Mouse (Mus musculus) ES-E14 (cell line): Measurements from ENCODE around the gene Pex16. TPM values are rescaled to one million over a fixed set of nuclear protein-coding genes. Genes with fewer than 3 reads are reported as not detected.

Experiments
- DNase-seq: peaks from one replicate; pipeline ENCODE4 v3.0.0-alpha.2; 2013; ENCODE audit warnings: low read depth, low spot score
- H3K27ac ChIP-seq: 2 replicates; pipeline ENCODE4 v1.5.1; 2012; ENCODE audit warnings: low read depth, mild to moderate bottlenecking, low read length, moderate library complexity, mixed read lengths; ENCODE audit not compliant: poor library complexity, insufficient read depth, severe bottlenecking
- H3K36me3 ChIP-seq: 2 replicates; pipeline ENCODE4 v1.6.1; 2012; ENCODE audit warnings: mild to moderate bottlenecking, low read length, moderate library complexity, mixed read lengths; ENCODE audit not compliant: control insufficient read depth, poor library complexity, insufficient read depth, severe bottlenecking
- H3K4me1 ChIP-seq, 2 experiments: fragments of 150-350 bp in 1 of 2; sonication (generic) in 1 of 2; 2 replicates each; pipeline ENCODE4 v1.6.1; 2012; ENCODE audit warnings: low read length in 2 of 2, mild to moderate bottlenecking in 1 of 2, mixed read lengths in 1 of 2; ENCODE audit not compliant: control insufficient read depth in 2 of 2, insufficient read depth in 2 of 2, poor library complexity in 1 of 2
- H3K4me3 ChIP-seq, 2 experiments: fragments of 150-350 bp in 1 of 2; sonication (generic) in 1 of 2; 2 replicates each; pipeline ENCODE4 v1.5.1; 2012; ENCODE audit warnings: low read length in 2 of 2, low read depth in 1 of 2, mild to moderate bottlenecking in 1 of 2, mixed read lengths in 1 of 2; ENCODE audit not compliant: insufficient read depth in 1 of 2, poor library complexity in 1 of 2, severe bottlenecking in 1 of 2
- H3K9ac ChIP-seq: 2 replicates; pipeline ENCODE4 v1.6.1; 2012; ENCODE audit warnings: low read depth, mild to moderate bottlenecking, low read length, mixed read lengths; ENCODE audit not compliant: poor library complexity, insufficient read depth, severe bottlenecking
- H3K9me3 ChIP-seq: fragments of 150-350 bp; sonication (generic); 2 replicates; pipeline ENCODE4 v1.6.1; 2012; ENCODE audit warnings: low read depth, mild to moderate bottlenecking, low read length; ENCODE audit not compliant: control insufficient read depth, insufficient read depth
- CHD2 ChIP-seq: IDR thresholded peaks from 2 replicates; pipeline ENCODE4 v1.6.1; 2014; ENCODE audit warnings: mild to moderate bottlenecking, low read depth, low read length, inconsistent platforms
- HCFC1 ChIP-seq: IDR thresholded peaks from 2 replicates; pipeline ENCODE4 v1.6.1; 2012; ENCODE audit warnings: low read length, inconsistent platforms, borderline replicate concordance; ENCODE audit not compliant: insufficient read depth
- MAFK ChIP-seq: IDR thresholded peaks from 2 replicates; pipeline ENCODE4 v1.6.1; 2014; ENCODE audit warnings: mild to moderate bottlenecking, low read depth, low read length, inconsistent platforms; ENCODE audit not compliant: insufficient read depth
- ZC3H11A ChIP-seq: IDR thresholded peaks from 2 replicates; pipeline ENCODE4 v1.6.1; 2012; ENCODE audit warnings: low read depth, mild to moderate bottlenecking, inconsistent platforms, low read length, borderline replicate concordance
- ZNF384 ChIP-seq: IDR thresholded peaks from 2 replicates; pipeline ENCODE4 v1.6.1; 2012; ENCODE audit warnings: low read depth, low read length, inconsistent platforms
- in situ Hi-C, 2 experiments: fragments of 600-800 bp; cut with MboI; formaldehyde crosslinking; loops; one replicate each; pipeline ENCODE4 v1.15.1; 2025; ENCODE audit warnings: low sequenced_read_pairs in 2 of 2, inconsistent platforms in 1 of 2; ENCODE audit not compliant: unreplicated experiment in 2 of 2
- total RNA-seq: library from RNA; depleted of rRNA; stranded (reverse); fragments of 300-350 nt; gene quantifications from 2 replicates; pipeline ENCODE4 v1.2.3, GENCODE M21; 2012

Pex16 gene
- total RNA-seq, 1 experiment: 21.1 TPM

- in situ Hi-C loops: no loop called here
- H3K9ac ChIP-seq: peak overlapping the region; percentile 69
- H3K4me1 ChIP-seq: peaks cover 4 to 36% of the 10 kb centered on the region in 2 experiments; a peak in 3 of 4 replicates
- H3K4me3 ChIP-seq: peak overlapping the region; percentile 68 to 84
- DNase-seq: peak; percentile 91
- TF ChIP-seq HCFC1 (no peak), ZC3H11A (no peak), CHD2 (no peak)
- H3K9me3 ChIP-seq: no peaks in the 10 kb centered on the region
- peak overlapping the region; percentile 16; the same call in 1 of the 2 replicates for H3K27ac ChIP-seq
- peaks cover 3% of the 10 kb centered on the region; the same call in 1 of the 2 replicates for H3K36me3 ChIP-seq
These were observed 3.4 kb upstream of the Pex16 start for GRCm38 (mm10) chr2:92370821-92371805.

GRCm38 (mm10) chr2:92371971-92372690, 2.3 kb upstream of the Pex16 start:
- H3K9me3 ChIP-seq: no peaks in the 10 kb centered on the region
- peaks cover 2 to 35% of the 10 kb centered on the region in 2 experiments; a peak in 3 of 4 replicates for H3K4me1 ChIP-seq
- no peak overlapping the region for H3K9ac ChIP-seq
- in situ Hi-C loops: no loop called here
- no peaks in the 10 kb centered on the region for H3K36me3 ChIP-seq
- no peak overlapping the region for H3K4me3 ChIP-seq
- DNase-seq: peak; percentile 64
- TF ChIP-seq ZC3H11A: no peak
- H3K27ac ChIP-seq: peak overlapping the region; percentile 16; the same call in 1 of the 2 replicates

GRCm38 (mm10) chr2:92372767-92373436, 1.6 kb upstream of the Pex16 start:
- 0 out of 4 replicates have a peak overlapping the region, but pooled peaks of 1 of the 2 experiments have one; percentile 4 for H3K4me3 ChIP-seq
- TF ChIP-seq HCFC1 (no peak), MAFK (no peak), ZNF384 (0 out of 2 replicates have a peak, but pooled peaks have one; percentile 29), ZC3H11A (no peak)
- no peak for DNase-seq
- peaks cover 2 to 29% of the 10 kb centered on the region in 2 experiments; a peak in 3 of 4 replicates for H3K4me1 ChIP-seq
- H3K27ac ChIP-seq: no peak overlapping the region; the same call in 1 of the 2 replicates
- no peaks in the 10 kb centered on the region for H3K9me3 ChIP-seq
- H3K36me3 ChIP-seq: peaks cover under 1% of the 10 kb centered on the region; the same call in 1 of the 2 replicates
- no peak overlapping the region for H3K9ac ChIP-seq
- in situ Hi-C loops: no loop called here

- in situ Hi-C loops: no loop called here
- TF ChIP-seq MAFK (no peak), ZNF384 (no peak), CHD2 (no peak), ZC3H11A (no peak), HCFC1 (no peak)
- H3K9me3 ChIP-seq: no peaks in the 10 kb centered on the region
- H3K4me3 ChIP-seq: no peak overlapping the region
- H3K4me1 ChIP-seq: peaks cover 2 to 29% of the 10 kb centered on the region in 2 experiments; a peak in 3 of 4 replicates
- H3K27ac ChIP-seq: no peak overlapping the region
- H3K36me3 ChIP-seq: peaks cover 2% of the 10 kb centered on the region; the same call in 1 of the 2 replicates
- DNase-seq: no peak
- no peak overlapping the region for H3K9ac ChIP-seq
These were observed 1.1 kb upstream of the Pex16 start for GRCm38 (mm10) chr2:92373437-92373813.
